Mouse (Mus musculus) megakaryocyte-erythroid progenitor cell, adult 5-6 weeks (primary cell): ENCODE results near the gene Pnpla1. TPM values are rescaled to one million over a fixed set of nuclear protein-coding genes. Genes with fewer than 3 reads are reported as not detected.

Experiments used
- ATAC-seq: replicated peaks from 2 replicates; pipeline ENCODE4 v1.8.0; 2016; ENCODE audit warnings: mild to moderate bottlenecking, inconsistent platforms; ENCODE audit not compliant: severe bottlenecking, poor library complexity, low FRiP score, low TSS enrichment
- total RNA-seq, 2 experiments: library from RNA; stranded (forward) in 1 of 2; stranded (reverse) in 1 of 2; fragments of 200-1000, 215-1000 nt in 1 of 2; fragments of >200 nt in 1 of 2; fragmentation: Nextera tagmentation in 1 of 2; gene quantifications; 2 replicates each; pipeline ENCODE4 v1.2.3; 2014 to 2017

Gene Pnpla1
- total RNA-seq, 2 experiments from 2014 or later = not detected

DNA sequence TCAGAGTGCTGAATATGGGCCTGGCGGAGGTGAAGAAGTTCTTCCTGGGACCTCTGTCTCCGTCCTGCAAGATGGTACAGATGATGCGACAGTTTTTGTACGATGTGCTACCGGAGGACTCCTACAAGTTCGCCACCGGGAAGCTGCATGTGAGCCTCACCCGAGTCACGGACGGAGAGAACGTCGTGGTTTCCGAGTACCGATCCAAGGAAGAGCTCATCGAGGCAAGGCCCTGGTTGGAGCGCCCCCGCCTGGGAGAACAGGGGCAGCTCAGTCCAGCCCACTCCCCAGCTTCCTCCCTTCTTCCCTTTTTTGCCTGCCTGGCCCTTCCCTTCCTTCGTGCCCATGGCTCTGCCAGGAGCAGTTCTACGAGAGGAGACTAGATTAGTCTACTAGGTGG lies 18.6 kb downstream of the Pnpla1 start:
- ATAC-seq = no peak

DNA sequence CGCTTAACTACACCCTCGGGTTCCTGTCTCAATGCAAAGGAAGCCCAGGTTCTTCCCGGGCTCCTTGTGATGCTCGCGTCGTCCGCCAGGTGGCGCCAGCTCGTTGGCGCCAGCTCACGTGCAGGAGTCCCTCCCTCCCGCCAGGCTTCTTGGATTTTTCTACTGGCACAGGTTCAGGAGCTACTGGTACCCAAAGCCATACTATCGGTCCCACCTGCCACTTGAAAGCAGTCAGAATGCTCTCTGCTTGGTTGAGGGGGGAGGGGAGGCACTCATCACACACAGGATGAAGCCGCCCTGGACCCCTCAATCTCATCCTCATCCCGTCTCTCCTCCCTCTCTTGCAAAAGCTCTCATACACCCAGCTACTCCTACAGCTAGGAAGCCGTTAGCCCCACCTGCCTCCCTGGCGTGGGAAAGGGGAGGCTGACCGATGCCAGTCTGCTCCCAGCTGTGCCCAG lies 21.8 kb downstream of the Pnpla1 start:
- ATAC-seq = peak; percentile 55

DNA sequence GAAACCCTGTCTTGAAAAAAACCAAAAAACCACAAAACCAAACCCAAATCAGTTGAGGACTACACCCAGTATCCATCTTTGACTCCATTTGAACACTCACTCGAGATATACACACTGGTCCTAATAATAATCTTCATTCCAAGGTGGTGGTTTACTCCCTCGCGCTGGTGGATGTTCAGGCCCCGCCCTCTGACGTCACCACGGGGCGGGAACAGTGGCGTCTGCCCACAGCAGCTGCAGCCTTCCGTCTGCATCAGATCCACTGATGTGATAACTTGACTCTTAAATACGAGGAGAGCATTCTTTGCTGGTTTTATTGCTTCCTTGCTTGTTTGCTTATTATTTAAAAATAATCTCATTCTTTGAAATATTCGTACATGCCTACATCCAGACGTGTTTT lies 24.1 kb downstream of the Pnpla1 start:
- ATAC-seq = peak; percentile 86

DNA sequence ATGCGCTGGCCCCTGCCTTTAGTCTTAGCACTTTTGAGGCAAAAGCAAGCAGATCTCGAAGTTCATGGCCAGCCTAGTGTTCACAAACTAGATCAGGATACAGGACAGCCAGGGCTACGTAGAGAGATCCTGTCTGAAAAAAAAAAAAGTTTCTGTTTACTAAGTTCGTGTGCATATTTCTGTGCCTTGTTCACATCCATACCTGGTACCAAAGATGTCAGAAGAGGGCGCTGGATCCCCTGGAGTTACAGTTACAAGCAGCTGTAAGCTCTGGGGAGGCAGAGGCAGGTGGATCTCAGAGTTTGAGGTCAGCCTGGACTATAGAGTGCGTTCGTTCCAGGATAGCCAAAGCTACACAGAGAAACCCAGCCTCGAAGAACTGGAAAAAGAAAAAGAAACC lies 24.6 kb downstream of the Pnpla1 start:
- no peak for ATAC-seq

DNA sequence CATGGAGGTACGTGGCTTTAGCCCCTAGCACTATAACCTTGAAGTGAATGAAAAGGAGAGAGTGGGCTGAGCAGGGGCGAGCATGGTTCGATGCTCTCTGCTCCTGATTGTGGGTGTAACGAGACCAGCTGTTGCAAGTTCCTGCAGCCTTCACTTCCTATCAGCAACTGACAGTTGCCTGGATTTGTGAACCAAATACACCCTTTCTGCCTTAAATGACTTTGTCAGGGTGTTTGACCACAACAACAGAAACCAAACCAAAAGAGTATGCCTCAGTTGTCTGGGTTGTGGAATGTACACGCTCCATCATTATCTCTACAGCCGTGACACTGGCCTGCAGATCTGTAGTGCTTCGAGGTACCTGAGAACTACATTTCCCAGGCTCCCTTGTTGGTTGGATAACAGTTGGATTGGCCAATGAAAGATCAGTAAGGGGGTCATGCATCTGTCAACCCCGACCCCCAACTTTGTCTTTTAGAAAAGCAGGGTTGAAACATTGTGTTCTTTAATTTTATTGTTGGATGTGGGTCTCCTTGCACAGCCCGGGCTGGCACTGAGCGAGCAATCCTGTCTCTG lies 25.8 kb downstream of the Pnpla1 start:
- no peak for ATAC-seq

DNA sequence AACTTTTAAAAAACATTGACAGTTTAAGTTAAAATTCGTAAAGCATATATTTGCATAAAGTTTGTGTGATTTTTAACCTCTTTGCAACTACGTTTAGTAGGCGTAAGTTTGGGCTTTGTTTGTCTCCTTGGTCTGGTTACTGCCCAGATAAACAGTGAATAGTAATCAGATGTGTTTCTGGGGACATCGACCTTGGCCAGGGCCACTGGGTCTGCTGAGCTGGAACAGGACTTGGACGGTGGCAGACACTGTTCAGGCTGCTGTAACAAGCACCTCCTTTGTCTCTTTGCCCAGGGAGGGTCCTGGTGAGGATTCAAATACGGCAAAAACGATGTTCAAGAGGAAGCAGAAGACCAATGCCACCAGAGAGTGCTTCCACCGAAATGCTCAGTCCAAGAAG lies 27.0 kb downstream of the Pnpla1 start:
- ATAC-seq = no peak

DNA sequence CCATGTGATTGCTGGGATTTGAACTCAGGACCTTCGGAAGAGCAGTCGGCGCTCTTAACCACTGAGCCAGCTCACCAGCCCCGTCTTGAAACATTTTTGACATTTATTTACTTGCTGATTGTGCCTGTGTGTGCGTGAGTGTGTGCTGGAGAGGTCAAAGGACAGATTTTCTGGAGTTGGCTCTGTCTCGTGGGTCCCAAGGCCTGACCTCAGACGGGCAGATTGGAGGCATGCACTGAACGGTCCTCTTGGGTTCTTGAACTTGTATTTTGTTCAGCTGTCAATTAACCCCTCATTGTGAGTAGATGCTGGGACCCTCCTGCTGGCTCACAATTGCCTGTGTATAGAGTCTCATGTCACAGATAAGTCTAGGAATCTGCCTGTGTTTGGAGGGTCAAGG lies 28.1 kb downstream of the Pnpla1 start:
- no peak for ATAC-seq

DNA sequence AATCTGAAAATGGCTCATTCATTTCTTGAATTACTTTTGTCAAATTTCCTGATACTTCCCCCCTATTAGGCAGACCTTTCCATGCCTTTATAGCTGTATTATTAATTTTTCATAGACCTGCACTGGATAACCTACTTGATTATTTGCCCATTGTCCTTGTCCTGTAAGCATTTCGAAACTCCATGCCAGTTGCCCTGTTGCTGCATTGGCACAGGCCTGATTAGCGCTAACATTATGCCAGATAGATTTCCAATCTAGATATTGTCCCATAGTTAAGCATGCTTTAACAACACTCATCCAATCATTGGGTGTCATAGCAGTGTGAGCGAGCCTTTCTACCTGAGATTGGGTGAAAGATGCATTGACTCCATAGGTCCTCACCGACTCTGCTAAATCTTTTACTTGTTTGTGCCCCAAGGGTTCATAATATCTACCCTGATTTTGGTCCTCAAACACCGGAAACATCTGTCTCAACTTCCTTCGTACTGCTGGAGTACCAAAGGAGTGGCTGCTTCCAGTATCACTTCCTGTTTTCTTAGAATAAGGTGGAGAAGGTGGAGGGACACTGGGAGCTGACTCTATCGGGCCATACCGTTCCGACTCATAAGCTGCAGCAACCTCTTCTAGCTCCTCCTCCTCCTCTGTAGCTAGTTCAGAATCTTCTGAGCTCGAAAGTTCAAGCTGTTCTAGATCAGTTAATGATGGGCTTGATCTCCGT lies 36.0 kb downstream of the Pnpla1 start:
- ATAC-seq = no peak

DNA sequence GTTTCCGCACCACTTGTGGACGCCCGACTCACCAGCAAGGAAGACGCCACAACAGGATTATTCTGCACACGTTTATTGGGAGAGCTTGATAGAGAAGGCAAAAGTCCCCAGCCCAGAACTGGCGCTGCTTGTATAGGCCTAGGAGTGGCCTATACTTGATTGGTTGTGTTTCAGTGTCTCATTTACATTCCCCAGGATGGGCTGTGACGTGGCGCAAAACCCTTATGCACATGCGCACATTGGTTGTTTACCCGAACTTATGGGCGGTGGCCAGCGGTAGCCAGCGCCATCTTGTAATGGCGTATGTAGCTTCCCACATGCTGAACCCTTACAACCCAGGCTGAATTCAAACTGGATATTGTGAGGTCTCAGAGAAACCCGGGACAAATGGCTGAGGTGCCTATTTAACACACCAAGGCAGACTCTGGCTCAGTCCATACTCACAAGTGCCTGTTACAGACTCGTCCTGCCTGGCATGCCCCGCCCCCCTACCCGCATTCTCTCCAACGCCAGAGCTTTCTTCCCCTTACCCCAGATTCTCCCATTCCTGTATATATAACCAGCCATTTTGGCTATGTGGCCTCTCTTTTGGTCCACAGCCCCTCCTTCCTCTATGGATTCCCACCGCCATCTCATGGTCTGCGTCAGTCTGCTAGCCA lies 37.1 kb downstream of the Pnpla1 start:
- ATAC-seq = no peak

DNA sequence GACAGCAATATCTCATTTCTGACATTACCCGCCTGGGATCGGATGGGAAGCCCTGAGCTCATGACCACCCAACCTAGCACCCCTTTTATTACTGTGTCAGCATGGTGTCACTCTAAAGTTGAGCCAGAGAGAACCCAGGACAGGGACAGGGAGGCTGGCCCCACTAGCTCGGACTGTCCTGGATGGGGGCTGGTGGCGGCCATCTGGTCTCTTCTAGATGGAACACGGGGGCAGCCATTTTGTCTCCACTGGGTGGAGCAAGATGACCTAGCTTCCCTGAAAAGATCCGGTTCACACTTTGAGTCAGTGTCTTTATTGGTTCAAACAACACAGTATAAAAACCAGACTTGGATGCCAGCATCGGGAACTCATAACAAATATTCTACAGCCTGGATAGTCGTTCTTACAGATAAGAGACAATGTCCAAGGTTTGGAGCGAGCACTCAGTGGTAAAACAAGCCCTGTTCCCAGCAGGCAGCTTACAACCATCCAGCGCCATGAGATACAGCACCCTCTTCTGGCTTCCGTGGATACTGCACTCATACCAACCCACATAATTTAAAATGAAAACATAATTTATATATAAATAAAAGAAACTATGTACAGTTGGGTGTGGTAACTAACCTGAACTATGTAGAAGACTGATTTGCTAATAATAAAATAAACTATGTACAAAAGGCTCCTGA lies 38.0 kb downstream of the Pnpla1 start:
- no peak for ATAC-seq

DNA sequence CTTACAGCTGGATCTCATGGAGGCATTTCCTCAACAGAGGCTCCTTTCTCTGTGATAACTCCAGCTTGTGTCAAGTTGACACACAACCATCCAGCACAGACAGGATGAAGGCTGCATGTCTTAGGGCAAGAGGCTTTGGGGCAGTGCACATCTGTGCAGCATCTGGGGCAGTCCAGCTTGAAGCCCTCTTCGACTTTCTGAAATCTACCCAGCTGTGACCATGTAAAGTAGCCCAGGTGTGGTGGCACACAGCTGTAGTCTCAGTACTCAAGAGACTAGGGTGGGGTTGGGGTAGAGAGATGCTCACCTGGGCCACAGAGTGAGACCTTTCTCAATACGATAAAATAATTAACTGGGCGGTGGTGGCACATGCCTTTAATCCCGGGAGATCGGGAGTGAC lies 39.6 kb downstream of the Pnpla1 start:
- no peak for ATAC-seq

DNA sequence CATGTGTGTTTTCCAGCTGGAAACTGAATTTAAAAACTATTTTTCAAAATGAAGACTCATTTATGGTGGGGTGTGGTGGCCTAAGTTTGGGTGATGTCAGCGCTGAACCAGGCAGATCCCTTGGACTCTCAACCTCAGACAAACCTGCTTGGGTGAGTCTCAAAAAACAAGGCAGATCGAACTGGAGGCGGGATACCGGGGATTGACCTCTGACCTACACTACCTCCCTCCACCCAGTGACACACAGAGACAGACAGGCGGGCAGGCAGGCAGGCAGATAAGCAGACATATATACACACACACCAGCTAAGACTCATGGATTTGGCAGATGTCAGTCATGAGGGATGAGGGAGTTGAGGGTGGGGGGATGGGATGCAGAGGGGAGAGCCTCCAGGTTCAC lies 40.0 kb downstream of the Pnpla1 start:
- no peak for ATAC-seq

DNA sequence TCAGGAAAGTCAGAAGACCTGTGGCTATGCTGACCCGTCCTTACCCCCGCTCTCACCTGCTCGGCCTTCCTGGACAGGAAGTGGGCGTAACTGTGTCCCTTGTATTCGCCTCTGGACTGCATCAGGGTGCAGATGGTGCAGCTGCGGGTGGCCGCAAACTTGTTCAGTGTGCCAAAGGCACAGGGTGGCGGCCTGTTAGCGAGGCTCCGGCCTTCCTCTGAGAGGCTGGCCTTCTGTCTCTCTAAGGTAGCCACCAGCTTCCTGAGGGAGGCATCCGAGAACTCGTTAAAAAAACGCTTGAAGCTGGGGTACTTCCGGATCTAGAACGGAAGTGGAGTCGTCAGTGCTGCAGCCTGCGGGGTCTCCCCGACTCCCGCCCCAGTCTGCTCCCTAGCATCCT lies 41.2 kb downstream of the Pnpla1 start:
- ATAC-seq = no peak

DNA sequence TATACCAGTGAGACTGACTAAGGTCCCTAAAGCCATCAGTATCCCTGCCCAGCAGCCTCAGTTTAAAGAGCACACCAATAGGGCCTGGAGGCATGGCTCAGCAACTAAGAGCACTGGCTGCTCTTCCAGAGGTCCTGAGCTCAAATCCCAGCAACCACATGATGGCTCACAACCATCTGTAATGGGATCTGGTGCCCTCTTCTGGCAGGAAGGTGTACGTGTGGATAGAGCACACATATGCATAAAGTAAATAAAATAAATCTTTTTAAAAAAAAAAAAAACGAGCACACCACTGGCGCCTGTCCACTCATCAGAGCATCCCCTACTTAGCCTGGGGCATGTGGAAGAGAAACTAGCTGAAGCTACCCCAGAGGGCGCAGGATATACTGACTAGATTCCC lies 43.3 kb downstream of the Pnpla1 start:
- ATAC-seq = no peak

DNA sequence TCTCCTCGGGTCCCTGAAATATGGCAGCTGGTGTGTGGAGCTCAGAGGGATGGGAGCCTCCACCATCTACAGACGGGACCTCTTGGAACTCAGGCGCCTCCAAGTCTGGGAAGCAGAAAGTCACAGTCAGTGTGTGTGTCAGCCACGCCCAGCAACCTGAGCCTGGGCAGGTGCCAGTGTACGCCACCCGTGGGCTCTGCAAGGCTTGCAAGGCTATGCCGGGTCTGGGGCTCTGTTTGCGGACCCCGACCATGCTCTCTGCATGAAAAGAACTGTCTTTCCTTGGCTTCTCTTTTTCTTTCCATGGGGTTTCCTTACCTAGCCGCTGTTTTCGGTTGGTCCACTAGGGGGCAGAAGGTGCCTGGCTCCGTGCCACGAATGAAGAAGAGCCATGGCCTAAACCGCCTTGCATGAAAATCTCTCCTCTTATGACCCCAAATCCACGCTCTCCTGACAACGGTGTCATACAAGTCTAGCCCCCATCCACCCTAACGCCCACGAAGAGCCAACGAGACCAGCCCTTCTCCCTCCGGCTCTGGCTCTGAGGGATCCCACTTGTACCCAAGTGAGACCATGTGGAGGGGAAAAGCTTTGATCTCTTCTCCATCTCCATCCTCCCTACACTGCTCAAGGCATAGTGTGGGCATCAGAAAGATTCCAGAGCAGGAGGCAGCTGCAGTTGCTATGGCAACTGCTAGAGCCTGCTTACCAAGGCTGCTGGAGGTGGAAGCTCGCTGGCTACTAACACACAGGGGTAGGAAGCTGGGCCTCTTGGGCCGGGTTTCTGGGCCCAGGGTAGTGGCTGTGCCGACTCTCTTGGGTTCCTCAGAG lies 46.5 kb downstream of the Pnpla1 start:
- ATAC-seq = no peak

DNA sequence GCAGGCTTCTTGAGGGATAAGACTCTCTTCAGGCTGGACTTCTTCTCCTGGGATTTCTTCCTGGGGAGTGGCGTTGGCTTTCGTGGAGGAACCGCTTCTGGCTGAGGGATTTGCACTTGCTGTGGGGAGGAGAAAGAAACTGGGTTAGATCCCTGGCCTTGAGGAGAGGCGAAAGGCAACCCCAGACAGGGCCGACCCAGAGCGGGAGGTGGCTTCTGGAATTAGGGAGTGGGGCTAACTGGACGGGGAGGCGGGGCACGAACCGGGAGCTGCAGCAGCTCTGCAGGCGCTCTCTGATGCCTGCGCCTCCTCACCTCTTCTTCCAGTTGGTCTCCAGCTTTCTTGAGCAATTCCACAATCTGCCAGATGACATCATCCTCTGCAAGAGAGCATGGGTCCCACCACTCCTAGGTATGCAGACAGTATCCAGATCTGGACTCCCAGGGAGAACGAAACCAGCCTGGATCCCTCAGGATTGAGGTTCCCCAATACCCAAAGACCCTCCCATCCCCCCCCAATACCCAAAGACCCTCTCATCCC lies 47.2 kb downstream of the Pnpla1 start:
- no peak for ATAC-seq

DNA sequence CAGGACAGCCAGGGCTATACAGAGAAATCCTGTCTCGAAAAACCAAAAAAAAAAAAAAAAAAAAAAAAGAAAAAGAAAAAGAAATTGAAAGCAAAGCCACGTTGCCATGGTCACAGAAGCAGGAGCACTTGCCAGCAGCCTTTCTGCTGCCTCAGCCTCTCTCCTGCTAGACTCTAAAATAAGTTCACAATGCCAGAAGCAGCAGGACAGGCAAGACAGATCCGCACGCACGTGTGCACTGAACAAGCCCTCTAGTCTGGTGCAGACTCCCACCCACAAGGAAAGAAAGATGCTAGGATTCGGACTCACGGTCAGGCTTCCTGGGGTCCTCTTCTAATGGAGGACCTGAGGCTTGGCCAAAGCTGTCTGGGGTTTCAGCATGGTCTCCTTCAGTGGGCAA lies 49.7 kb downstream of the Pnpla1 start:
- no peak for ATAC-seq

DNA sequence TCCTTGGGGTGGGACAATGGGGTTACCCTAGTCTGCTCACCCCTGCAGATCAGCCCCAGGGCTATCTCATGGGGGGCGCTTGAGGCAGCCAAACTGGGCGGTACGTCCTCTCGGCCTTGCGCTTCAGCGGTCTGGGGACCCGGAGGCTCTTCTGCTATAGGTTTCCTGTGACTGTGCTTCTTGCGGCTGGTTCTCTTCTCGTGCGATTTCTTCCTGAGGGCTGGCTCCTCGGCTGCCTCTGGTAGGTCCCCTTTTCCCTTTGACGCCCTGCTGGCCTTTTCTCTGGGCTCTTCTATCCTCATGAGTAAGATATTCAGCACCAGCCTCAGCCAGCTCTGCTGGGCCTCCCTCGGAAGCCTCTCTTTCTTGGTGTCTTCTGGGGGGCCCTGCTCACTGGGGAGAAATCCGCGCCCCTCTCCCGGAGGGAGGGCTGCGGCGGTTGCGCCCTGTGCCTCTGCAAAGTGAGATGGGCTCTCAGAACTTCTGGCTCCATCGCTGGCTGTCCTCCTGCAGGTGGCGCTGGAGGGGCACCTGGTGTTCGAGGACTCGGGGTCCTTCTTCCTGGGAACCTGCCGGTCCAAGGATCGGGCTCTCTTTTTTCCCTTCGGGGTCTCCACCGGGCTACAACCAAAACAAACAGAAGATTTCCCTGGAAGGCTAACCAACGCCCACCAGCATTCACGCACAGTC lies 51.2 kb downstream of the Pnpla1 start:
- ATAC-seq = 0 out of 2 replicates have a peak, but pooled peaks have one; percentile 44

DNA sequence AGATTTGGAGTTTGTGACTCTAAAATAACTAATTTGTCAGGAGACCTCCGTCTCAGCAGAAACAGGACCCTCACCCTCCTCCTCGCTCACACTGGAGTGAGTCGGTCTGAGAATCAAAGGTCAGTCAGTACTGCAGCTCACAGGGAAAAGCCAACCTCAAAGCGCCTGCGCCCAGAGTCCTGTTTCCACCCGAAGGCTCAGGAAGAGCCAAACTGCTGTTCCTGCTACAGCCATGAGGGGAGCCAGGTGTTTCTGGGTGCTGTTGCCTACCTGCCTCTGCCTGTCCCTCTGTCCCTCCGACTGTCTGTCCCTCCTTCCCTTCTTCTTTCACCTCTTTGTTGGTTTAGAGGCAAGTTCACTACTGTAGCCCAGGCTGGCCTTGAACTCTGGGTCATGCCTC lies 51.9 kb downstream of the Pnpla1 start:
- no peak for ATAC-seq
